Mouse (Mus musculus) embryo, embryonic 11 days (tissue): ENCODE measurements around the gene Ptpn3.

ENCODE experiments used
- DNase-seq: peaks from one replicate; pipeline ENCODE4 v3.0.0-alpha.2; 2015

Ptpn3 gene

DNA sequence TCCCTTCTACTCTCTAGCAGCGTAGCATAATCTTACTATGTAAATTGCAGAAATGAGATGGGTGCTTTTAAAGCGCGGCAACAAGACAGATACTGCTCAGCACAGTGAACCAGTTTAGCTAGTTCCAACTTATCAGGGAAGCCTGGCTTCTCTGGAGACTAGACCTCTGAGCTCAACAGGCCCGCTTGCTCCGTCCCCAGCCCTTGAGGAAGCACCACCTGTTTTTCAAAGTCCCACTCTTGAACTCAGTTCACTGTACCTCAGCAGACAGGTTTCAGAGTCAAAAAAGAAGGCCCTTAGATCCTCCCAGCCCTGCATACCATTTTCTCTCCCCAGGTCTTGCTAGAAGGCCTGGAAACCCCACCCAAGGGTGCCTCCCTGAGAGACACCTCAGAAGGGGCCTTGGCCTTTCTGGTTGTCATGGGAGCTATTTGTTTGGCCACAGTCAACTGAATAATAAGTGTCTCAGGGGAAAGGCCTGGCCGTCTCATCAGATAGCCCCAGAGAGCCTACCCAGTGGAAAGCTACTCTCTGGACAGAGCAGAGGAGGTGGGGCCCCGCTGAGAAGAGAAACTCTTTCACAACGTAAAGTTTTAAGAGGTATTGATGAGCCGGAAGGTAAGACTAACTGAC, 136.9 kb downstream of the Ptpn3 start:
- no peak for DNase-seq

GRCm38 (mm10) chr4:57162789-57163722, 138.6 kb downstream of the Ptpn3 start:
- no peak for DNase-seq

GRCm38 (mm10) chr4:57160571-57160970, 141.1 kb downstream of the Ptpn3 start:
- DNase-seq: no peak

DNA sequence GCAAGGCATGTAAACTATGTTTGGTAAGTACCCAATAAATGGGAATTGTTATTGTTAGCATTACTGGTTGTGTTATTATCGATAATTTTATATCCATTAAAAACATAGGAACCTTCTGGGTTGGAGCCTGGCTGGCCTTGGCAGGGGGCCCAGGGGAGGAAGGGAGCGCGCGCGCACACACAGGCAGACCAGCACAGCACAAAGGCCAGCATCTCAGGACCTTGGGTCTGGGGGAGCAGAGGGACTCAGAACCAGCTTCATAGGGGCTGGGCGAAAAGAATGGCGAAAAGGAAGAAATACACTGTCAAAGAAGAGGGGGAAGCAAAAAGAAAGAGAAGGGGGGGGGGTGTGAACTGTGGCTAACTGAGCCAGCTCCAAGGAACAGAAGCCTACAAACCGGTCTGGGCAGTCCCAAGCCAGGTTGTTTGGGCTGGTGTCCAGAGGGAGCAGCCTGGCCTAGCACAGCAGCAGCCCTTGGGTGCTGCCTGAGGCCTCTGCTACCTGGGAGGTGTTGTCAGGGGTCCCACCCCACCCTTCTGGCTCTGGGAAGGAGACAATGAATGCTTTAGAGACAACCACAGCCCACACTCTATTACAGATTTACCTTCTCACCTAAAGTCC, 145.0 kb downstream of the Ptpn3 start:
- no peak for DNase-seq

DNA sequence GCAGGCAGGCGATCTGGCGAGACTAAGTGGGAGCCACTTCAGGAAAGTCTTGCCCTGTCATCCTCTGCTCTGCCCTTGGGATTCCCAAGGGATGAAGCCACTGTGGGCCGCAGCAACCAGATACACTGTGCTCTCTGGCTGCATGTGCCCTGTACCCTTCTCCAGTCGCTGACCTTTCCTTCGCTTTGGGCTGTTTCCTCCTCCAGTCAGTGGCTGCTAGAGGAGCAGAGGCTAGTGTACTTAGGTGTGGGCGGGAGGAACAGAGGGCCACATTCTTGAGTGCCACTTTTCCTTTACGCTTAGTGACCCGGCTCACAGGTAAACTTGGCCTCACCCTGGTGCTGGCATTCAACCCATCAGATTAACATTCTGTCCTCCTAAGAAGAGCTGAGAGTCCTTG, 147.8 kb downstream of the Ptpn3 start:
- DNase-seq: no peak

DNA sequence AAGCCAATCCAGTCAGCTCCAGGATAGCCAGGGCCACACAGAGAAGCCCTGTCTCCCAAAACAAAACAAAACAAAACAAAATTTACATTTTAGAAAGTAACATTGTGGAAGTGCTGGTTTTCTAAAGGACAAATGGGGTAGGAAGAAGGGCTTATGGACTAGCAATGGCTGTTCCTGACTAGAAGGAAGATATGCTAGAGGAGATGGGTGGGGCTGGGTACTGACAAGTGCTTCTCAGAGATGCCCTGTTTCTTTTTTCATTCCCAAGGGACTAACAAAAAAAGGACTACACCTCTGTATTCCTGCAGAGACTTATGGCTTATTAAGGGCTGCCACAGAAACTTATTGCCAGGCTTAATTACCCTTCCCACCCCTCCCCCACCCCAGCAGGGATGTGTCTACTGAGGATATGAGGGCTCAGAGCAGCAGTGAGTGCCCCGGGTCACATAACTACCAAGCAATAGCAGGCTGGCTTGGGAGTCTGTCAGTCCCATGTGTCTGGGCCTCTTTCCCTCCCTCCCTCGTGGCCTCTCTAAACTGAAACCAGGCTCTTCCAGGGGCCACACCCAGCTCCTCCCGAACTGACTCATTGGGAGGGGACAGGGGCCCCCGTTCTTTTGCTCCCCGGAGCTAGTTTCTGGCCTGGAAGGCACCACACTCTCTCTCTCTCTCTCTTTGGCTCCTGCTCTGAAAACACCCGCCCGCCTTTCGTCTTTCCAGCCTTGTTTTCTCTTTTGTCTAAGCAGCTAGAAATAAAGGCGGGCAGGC, 148.4 kb downstream of the Ptpn3 start:
- peak; percentile 58 for DNase-seq

- DNase-seq: no peak
Observed at GRCm38 (mm10) chr4:57148182-57148581, 153.5 kb downstream of the Ptpn3 start.

GRCm38 (mm10) chr4:57143026-57143937, 158.4 kb downstream of the Ptpn3 start, which contains the start of gene Epb41l4b:
Epb41l4b (minus strand) TSS chr4:57143437.
- DNase-seq: peak; percentile 91

DNA sequence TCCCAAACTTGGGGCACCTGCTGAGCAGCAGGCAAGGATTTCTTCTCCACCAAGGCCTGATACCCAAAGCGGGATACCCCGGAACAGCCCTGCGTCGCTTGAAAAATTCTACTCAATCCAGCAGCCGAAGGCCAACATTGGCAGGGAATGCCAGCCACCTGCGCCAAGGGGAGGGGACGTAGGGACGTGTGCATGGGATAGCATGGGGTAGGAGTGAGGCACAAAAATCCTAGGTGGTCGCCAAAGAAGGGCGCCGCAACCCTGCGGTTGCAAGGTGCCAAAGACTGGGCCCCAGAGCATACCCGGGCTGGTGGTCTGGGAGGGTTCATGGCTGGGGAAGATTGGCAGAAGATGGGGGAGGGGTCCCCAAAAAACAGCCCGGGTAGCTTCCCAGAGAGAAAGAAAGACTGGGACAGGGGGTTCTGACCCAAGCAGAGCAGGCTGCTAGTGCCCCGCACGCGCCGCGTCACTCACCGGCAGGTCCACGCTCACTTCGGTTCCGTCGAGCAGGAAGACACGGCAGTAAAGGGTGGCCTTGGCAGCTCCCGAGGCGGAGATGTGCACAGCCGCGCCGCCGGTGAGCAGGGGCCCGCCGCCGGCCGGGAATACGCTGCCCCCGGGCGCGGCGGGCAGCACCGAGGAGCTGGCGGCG, 159.1 kb downstream of the Ptpn3 start:
- DNase-seq: no peak

DNA sequence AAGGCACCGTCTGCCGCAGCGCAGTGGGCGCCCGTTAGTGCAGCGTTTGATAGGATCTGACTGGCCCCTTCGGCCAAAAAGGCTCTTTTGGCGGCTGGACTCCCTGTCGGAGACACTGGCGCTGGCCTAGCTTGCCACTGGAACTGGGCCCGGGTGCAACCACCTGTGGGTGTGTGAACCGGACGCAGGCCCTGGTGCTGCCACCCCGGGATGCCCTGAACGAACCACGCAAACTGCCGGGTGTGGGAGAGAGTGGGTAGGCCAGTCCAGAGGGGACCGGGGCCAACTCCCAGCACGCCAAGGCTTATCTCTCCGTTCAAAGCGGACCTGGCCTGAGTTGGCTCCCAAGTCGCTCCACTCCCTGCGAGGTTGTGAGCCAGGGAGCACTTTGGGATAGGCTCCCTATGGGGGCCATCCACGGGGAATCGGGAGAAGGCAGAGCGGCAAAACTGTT, 159.7 kb downstream of the Ptpn3 start:
- peak; percentile 40 for DNase-seq

DNA sequence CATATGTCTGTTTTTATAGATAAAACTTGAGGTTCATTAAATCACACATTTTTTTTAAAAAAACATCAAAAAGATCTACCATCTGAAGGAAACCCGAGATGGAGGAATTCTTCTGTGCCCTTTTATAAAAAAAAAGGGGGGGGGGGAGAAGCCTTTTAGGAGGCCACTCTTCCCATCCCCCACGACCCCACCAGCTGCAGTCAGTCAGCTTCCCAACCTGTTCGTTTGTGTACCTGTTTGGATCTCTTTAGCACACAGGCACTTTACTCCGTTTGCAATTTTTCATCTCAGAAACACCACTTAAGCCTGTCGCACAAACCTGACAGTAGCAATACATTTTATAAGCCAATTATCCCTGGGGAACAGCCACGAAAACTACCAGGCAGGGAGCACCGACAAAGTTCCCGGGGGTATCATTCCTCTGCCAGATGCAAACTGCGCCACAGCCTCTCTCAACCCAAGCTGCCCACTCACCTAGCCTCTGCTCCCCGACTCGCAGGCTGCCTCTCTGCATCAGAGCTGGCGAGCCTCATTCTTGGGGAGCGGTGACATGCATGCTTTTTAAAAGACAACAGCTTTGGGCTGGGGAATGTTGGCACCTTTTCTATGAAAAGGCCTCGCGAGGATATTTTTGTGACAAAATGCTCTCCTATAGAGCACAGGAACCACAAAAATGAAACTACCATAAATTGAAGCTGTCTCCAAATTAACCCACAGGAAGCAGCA, 160.5 kb downstream of the Ptpn3 start:
- no peak for DNase-seq
